Mouse (Mus musculus) liver, postnatal 0 days (tissue): Measurements from ENCODE around the gene Frmd4b. TPM values are rescaled to one million over a fixed set of nuclear protein-coding genes. Genes with fewer than 3 reads are reported as not detected.

Source experiments
- ATAC-seq: fragments of 200-750 bp; cut with Nextera tagmentation; 2 replicates; pipeline ENCODE4 v1.8.0; 2017; ENCODE audit warnings: mild to moderate bottlenecking, moderate library complexity
- DNase-seq: peaks from one replicate; pipeline ENCODE4 v3.0.0-alpha.2; 2016
- H3K27ac ChIP-seq: fragments of 300-500 bp; sonication (generic); 2 replicates; pipeline ENCODE4 v1.5.1; 2014; ENCODE audit warnings: antibody characterized with exemption, moderate library complexity, mild to moderate bottlenecking, low read depth
- H3K27me3 ChIP-seq: fragments of 300-500 bp; sonication (generic); 2 replicates; pipeline ENCODE4 v1.6.1; 2014; ENCODE audit warnings: low read length, control low read depth, mixed read lengths; ENCODE audit not compliant: insufficient read depth
- H3K36me3 ChIP-seq: fragments of 300-500 bp; sonication (generic); replicated peaks from 2 replicates; pipeline ENCODE4 v1.6.1; 2014; ENCODE audit warnings: mild to moderate bottlenecking, control low read depth, low read length, moderate library complexity, mixed read lengths; ENCODE audit not compliant: insufficient read depth
- H3K4me1 ChIP-seq: fragments of 300-500 bp; sonication (generic); 2 replicates; pipeline ENCODE4 v1.6.1; 2014; ENCODE audit warnings: antibody characterized with exemption, mild to moderate bottlenecking, control low read depth; ENCODE audit not compliant: insufficient read depth
- H3K4me2 ChIP-seq: fragments of 300-500 bp; sonication (generic); 2 replicates; pipeline ENCODE4 v1.6.1; 2014; ENCODE audit warnings: low read depth, mild to moderate bottlenecking, low read length, moderate library complexity, mixed read lengths
- H3K4me3 ChIP-seq: fragments of 300-500 bp; sonication (generic); 2 replicates; pipeline ENCODE4 v1.5.1; 2014; ENCODE audit warnings: low read depth, low read length
- H3K9ac ChIP-seq: fragments of 300-500 bp; sonication (generic); replicated peaks from 2 replicates; pipeline ENCODE4 v1.6.1; 2014; ENCODE audit warnings: mild to moderate bottlenecking, moderate library complexity
- H3K9me3 ChIP-seq: fragments of 300-500 bp; sonication (generic); 2 replicates; pipeline ENCODE4 v1.6.1; 2016; ENCODE audit warnings: mild to moderate bottlenecking, control low read depth, low read length, mixed read lengths
- CTCF ChIP-seq: sonication (generic); IDR thresholded peaks from 2 replicates; pipeline ENCODE4 v1.5.1; 2016; ENCODE audit warnings: antibody characterized with exemption, low read depth
- EP300 ChIP-seq: IDR thresholded peaks from 2 replicates; pipeline ENCODE4 v1.6.1; 2016; ENCODE audit warnings: antibody characterized with exemption, low read depth, mild to moderate bottlenecking
- WGBS: fragments of 180-500 bp; shearing (Covaris S2); extraction: QIAGEN DNeasy Blood & Tissue Kit; methylation state at CpG from one replicate; pipeline ENCODE4 v1.1.7; 2014; ENCODE audit not compliant: insufficient replicate concordance; 5-methylcytosine and 5-hydroxymethylcytosine counted together
- polyA plus RNA-seq: library from polyadenylated mRNA; unstranded; fragments of >200 nt; fragmentation: Nextera tagmentation; extraction: Ambion mirVana; gene quantifications from 2 replicates; pipeline ENCODE4 v1.2.1, GENCODE M21; 2015

The Frmd4b gene
- polyA plus RNA-seq, 1 experiment from 2014 or later: 8.3 TPM

DNA sequence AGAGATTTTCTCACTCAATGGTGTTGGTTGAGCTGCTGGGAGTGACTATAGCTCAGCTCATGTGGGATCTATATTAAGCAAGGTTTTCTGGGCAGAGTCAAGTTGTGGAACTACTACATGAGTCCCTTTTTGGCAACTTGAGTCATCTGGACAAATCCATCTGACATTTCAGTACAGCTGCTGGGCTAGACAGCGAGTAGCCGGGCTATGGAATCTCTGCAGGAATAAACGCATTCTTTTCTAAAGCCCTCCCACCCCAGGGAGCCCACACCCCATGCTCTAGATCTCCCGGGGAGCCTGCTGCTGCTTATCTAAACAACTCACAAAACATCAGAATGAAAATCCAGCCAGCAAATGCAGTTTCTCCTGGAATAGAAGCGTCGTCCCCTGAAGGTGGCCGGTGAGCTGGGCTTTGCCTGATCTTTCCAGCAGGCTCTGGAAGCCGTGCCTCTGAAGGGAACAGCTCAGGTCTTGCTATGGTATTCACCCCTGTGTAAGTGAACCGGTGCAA is 364.6 kb downstream of the Frmd4b start, which contains the start of gene Lmod3:
Lmod3 (minus strand) TSS at position 49 of the 511 bp plus-strand sequence.
- Histone ChIP-seq H3K4me2 (no peak within 1 kb of the TSS), H3K9me3 (no peaks in the 10 kb centered on the region), H3K9ac (no peak within 1 kb of the TSS), H3K4me3 (no peak within 1 kb of the TSS), H3K27me3 (no peaks in the 10 kb centered on the region), H3K36me3 (no peaks in the 10 kb centered on the region), H3K4me1 (no peaks in the 10 kb centered on the region), H3K27ac (no peak within 1 kb of the TSS)
- TF ChIP-seq CTCF (no peak), EP300 (no peak)
- WGBS: 48% methylated on average over 9 of the region's 9 CpGs
- DNase-seq: no peak
- ATAC-seq: no peak

DNA sequence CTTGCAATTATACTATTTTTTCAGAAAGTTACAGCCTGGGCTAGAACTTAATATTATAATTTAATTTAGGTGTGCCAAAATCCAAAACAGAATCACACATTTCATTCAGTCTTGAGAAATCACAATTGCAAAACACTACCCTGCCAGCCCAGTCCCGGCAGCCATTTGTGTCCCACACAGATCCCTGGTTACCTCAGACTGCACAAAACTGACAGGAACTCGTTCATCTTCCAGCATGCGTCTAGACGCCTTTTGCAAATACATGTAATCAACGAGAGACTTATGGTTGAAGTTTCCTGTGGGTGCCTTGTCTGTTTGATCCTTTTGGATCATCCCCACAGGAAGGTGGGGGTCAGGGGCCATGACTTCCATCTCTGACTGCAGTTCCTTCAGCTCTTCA is 365.3 kb downstream of the Frmd4b start:
- no peak overlapping the region for H3K4me2 ChIP-seq
- H3K9ac ChIP-seq: no peak overlapping the region
- no peaks in the 10 kb centered on the region for H3K9me3 ChIP-seq
- H3K36me3 ChIP-seq: no peaks in the 10 kb centered on the region
- no peak for TF ChIP-seq CTCF
- no peak for TF ChIP-seq EP300
- DNase-seq (no peak), ATAC-seq (no peak)
- H3K4me1 ChIP-seq: no peaks in the 10 kb centered on the region
- H3K27ac ChIP-seq: no peak overlapping the region
- 36% methylated on average over 5 of the region's 5 CpGs for WGBS
- no peaks in the 10 kb centered on the region for H3K27me3 ChIP-seq
- H3K4me3 ChIP-seq: no peak overlapping the region

GRCm38 (mm10) chr6:97250966-97251365 is 366.4 kb downstream of the Frmd4b start:
- ATAC-seq (0 out of 2 replicates have a peak, but pooled peaks have one; percentile 23), DNase-seq (peak; percentile 56)
- no peak overlapping the region for H3K27ac ChIP-seq
- TF ChIP-seq CTCF (peak; percentile 89), EP300 (no peak)
- no peak overlapping the region for H3K4me3 ChIP-seq
- no peaks in the 10 kb centered on the region for H3K9me3 ChIP-seq
- 37% methylated on average over 6 of the region's 6 CpGs for WGBS
- no peaks in the 10 kb centered on the region for H3K36me3 ChIP-seq
- no peak overlapping the region for H3K4me2 ChIP-seq
- H3K27me3 ChIP-seq: no peaks in the 10 kb centered on the region
- no peaks in the 10 kb centered on the region for H3K4me1 ChIP-seq
- no peak overlapping the region for H3K9ac ChIP-seq

DNA sequence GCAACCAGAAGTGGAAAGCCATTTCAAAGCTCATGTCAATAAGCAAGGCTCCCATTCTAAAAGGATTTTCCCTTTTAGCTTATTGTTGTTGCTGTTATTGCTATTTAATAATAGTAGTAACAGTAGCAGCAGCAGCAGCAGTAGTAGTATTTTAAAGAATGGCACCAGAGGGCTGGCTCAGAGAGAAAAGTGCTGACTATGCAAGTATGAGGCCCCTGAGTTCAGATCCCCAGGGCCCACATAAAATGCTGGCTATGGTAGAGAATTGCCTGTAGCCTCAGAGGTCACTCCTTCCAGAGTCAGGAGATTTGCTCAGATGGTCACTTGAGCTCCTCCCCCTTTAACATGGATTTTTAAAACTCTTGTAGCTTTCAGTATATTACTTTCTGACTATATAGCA is 372.1 kb downstream of the Frmd4b start:
- TF ChIP-seq EP300 (no peak), CTCF (no peak)

GRCm38 (mm10) chr6:97242522-97242921 is 374.8 kb downstream of the Frmd4b start:
- no peak overlapping the region for H3K27ac ChIP-seq
- H3K4me1 ChIP-seq: no peaks in the 10 kb centered on the region
- no peak for DNase-seq
- H3K36me3 ChIP-seq: no peaks in the 10 kb centered on the region
- no peak overlapping the region for H3K4me3 ChIP-seq
- WGBS: 76% methylated on average over 4 of the region's 4 CpGs
- H3K9ac ChIP-seq: no peak overlapping the region
- no peak for ATAC-seq
- no peaks in the 10 kb centered on the region for H3K27me3 ChIP-seq
- H3K4me2 ChIP-seq: no peak overlapping the region
- TF ChIP-seq EP300: no peak
- TF ChIP-seq CTCF: no peak
- H3K9me3 ChIP-seq: peaks cover 6% of the 10 kb centered on the region

More for the DNA sequence above, 372.1 kb downstream of the Frmd4b start:
- ATAC-seq (no peak), DNase-seq (no peak)
- no peak overlapping the region for H3K4me2 ChIP-seq
- H3K9ac ChIP-seq: no peak overlapping the region
- H3K4me3 ChIP-seq: no peak overlapping the region
- H3K9me3 ChIP-seq: no peaks in the 10 kb centered on the region
- H3K36me3 ChIP-seq: no peaks in the 10 kb centered on the region
- no peaks in the 10 kb centered on the region for H3K27me3 ChIP-seq
- H3K4me1 ChIP-seq: no peaks in the 10 kb centered on the region
- no peak overlapping the region for H3K27ac ChIP-seq

DNA sequence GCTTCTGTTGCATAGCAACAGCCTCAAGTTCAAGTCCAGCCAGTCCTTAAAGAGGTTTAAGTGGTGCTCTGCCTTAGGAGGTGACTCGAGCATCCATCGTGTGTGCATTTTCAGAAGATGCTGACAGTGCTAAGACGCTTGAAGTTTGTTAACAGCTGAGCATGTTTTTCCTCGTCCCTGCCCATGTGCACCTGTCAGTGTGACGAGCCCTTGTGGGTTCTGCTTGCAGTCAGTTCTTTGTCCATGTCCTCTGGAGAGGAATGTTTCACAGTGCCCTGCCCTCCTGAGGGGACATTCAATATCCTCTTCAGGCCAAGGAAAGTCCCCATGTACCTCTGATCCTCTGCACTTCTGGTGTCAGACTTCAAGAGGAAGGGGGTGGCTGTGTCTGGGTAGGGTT is 377.2 kb downstream of the Frmd4b start:
- TF ChIP-seq EP300 (no peak), CTCF (no peak)
- Histone ChIP-seq H3K9me3 (peaks cover 6% of the 10 kb centered on the region), H3K36me3 (no peaks in the 10 kb centered on the region), H3K4me3 (no peak overlapping the region), H3K4me1 (no peaks in the 10 kb centered on the region), H3K9ac (no peak overlapping the region), H3K27ac (no peak overlapping the region), H3K4me2 (no peak overlapping the region), H3K27me3 (no peaks in the 10 kb centered on the region)
- ATAC-seq: no peak
- DNase-seq: no peak
- WGBS: 82% methylated on average over 5 of the region's 5 CpGs

DNA sequence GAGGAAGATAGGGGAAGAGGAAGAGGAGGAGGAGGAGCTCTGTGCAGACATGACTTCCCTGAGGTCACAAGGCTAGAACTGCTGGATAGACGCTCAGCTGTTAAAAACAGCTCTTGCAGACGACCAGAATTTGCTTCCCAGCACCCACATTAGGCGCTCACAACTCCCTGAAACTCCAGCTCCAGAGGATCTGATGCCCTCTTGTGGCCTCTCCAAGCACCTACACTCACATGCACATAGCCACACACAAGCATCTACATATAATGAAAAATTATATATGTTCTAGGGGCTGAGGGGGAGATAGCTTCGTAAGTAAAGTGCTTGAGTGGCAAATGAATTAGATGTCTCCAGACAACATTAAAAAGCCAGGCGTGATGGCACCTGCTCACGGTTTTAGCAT is 378.0 kb downstream of the Frmd4b start:
- no peak for ATAC-seq

More for the DNA sequence above, 378.0 kb downstream of the Frmd4b start:
- TF ChIP-seq EP300: no peak
- peak; percentile 39 for TF ChIP-seq CTCF
- H3K27ac ChIP-seq: no peak overlapping the region
- no peaks in the 10 kb centered on the region for H3K36me3 ChIP-seq
- no peak overlapping the region for H3K4me2 ChIP-seq
- no peak overlapping the region for H3K4me3 ChIP-seq
- DNase-seq: no peak
- no peaks in the 10 kb centered on the region for H3K4me1 ChIP-seq
- H3K27me3 ChIP-seq: no peaks in the 10 kb centered on the region
- 81% methylated on average over 6 of the region's 6 CpGs for WGBS
- H3K9me3 ChIP-seq: peaks cover 6% of the 10 kb centered on the region
- no peak overlapping the region for H3K9ac ChIP-seq

Other genes with a start within 250 kb of the Frmd4b start
- gene Mitf, start 189.5 kb upstream of the Frmd4b start, polyA plus RNA-seq: 0.72 and 0.89 TPM in 2 replicates